Mouse (Mus musculus) T-helper 17 cell (primary cell): ENCODE results near the gene Fam160a2.

Experiments
- in situ Hi-C, 2 experiments: fragments of 300-600 bp; cut with MboI, MseI; formaldehyde crosslinking; loops; 1 replicate in 1 of 2; 2 replicates in 1 of 2; pipeline ENCODE4 v1.15.1; 2025; ENCODE audit warnings: high pct_unique_total_duplicates in 2 of 2

Gene Fam160a2

GRCm38 (mm10) chr7:105399935-105400624 lies at the start of gene Fam160a2:
Fam160a2 (minus strand) TSS chr7:105400054.
- in situ Hi-C loops: loop anchor here in 1 of 2 experiments (10.0 kb wide), 2 partner anchors 235 to 335 kb away; partner anchors contain the start of genes Ilk, Rrp8 and Trim3

- in situ Hi-C loops: no loop called here
These were observed 45.2 kb upstream of the Fam160a2 start for GRCm38 (mm10) chr7:105445076-105445475.

GRCm38 (mm10) chr7:105441426-105441825 lies 41.6 kb upstream of the Fam160a2 start:
- in situ Hi-C loops: no loop called here

GRCm38 (mm10) chr7:105437979-105438772 lies 38.3 kb upstream of the Fam160a2 start:
- in situ Hi-C loops: no loop called here

GRCm38 (mm10) chr7:105434798-105435197 lies 34.9 kb upstream of the Fam160a2 start:
- in situ Hi-C loops: no loop called here

- in situ Hi-C loops: no loop called here
These were observed 34.0 kb upstream of the Fam160a2 start for GRCm38 (mm10) chr7:105433859-105434258.

- in situ Hi-C loops: no loop called here
These were observed 32.2 kb upstream of the Fam160a2 start for GRCm38 (mm10) chr7:105432058-105432457.

GRCm38 (mm10) chr7:105426051-105426450 lies 26.2 kb upstream of the Fam160a2 start:
- in situ Hi-C loops: no loop called here

- in situ Hi-C loops: no loop called here
These were observed 25.7 kb upstream of the Fam160a2 start, which contains the start of gene Cckbr for GRCm38 (mm10) chr7:105425424-105426043. Cckbr (plus strand) TSS chr7:105425731.

GRCm38 (mm10) chr7:105424368-105424767 lies 24.5 kb upstream of the Fam160a2 start:
- in situ Hi-C loops: no loop called here

- in situ Hi-C loops: no loop called here
These were observed 21.0 kb upstream of the Fam160a2 start for GRCm38 (mm10) chr7:105420903-105421302.

- in situ Hi-C loops: loop anchor here (5.0 to 10.0 kb wide), 2 partner anchors 97 to 104 kb away; no protein-coding TSS in a partner anchor
These were observed 18.3 kb upstream of the Fam160a2 start for GRCm38 (mm10) chr7:105418106-105418505.

- in situ Hi-C loops: loop anchor here (5.0 to 10.0 kb wide), 2 partner anchors 98 to 106 kb away; no protein-coding TSS in a partner anchor
These were observed 16.7 kb upstream of the Fam160a2 start for GRCm38 (mm10) chr7:105416529-105416928.

GRCm38 (mm10) chr7:105414385-105414784 lies 14.5 kb upstream of the Fam160a2 start:
- in situ Hi-C loops: loop anchor here in 1 of 2 experiments (10.0 kb wide), 1 partner anchor 100 kb away; no protein-coding TSS in a partner anchor

GRCm38 (mm10) chr7:105411874-105412632 lies 12.2 kb upstream of the Fam160a2 start:
- in situ Hi-C loops: loop anchor here in 1 of 2 experiments (10.0 kb wide), 1 partner anchor 103 kb away; no protein-coding TSS in a partner anchor

- in situ Hi-C loops: loop anchor here in 1 of 2 experiments (5.0 kb wide), 1 partner anchor 76 kb away; the partner anchor contains the start of gene Cavin3
These were observed 6.5 kb upstream of the Fam160a2 start for GRCm38 (mm10) chr7:105406322-105406721.

GRCm38 (mm10) chr7:105404268-105404667 lies 4.4 kb upstream of the Fam160a2 start, which contains the start of gene Cnga4:
Cnga4 (plus strand) TSS chr7:105404568.
- in situ Hi-C loops: no loop called here

- in situ Hi-C loops: loop anchor here in 1 of 2 experiments (10.0 kb wide), 2 partner anchors 236 to 336 kb away; partner anchors contain the start of genes Ilk, Rrp8 and Trim3
These were observed 558 bp downstream of the Fam160a2 start for GRCm38 (mm10) chr7:105399058-105399934.

GRCm38 (mm10) chr7:105396126-105396525 lies 3.7 kb downstream of the Fam160a2 start:
- in situ Hi-C loops: loop anchor here in 1 of 2 experiments (10.0 kb wide), 2 partner anchors 239 to 339 kb away; partner anchors contain the start of genes Ilk, Rrp8 and Trim3
